Mouse (Mus musculus) E14TG2a.4 (cell line): Measurements from ENCODE around the gene Ctnnal1.

Source experiments
- CTCF ChIP-seq: conservative IDR thresholded peaks from 2 replicates; pipeline ENCODE4 v1.5.1; 2014; ENCODE audit warnings: low read length
- POU5F1 ChIP-seq: IDR thresholded peaks from 2 replicates; pipeline ENCODE4 v1.6.1; 2014; ENCODE audit warnings: low read length, borderline replicate concordance

DNA sequence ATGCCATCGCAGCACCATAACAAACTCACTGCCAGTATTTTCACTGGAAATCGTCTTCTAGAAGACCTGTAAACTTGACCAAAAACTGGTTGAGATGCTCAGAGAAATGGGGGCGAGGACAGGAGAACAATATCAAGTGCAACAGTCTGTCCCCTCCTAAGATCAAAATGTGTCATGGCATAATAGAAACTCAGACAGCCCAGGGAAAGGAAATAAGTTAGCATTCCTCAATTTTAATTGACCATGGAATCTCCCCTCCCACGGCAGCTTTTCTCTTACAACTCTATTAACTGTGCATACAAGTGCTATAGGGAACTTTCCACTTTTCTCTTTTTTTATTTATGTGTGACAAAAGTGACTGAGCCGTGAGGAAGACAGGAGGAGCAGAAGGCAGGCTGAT lies 2.8 kb upstream of the Ctnnal1 start:
- TF ChIP-seq CTCF (no peak), POU5F1 (no peak)
